ENCODE assay signal across 8 mouse cellular contexts in genomic region chr3:99938611-99939286, GRCm38 (mm10). TPM values are rescaled to one million over a fixed set of nuclear protein-coding genes. Genes with fewer than 3 reads are reported as not detected.
DNase-seq lines count a peak whose midpoint lies in the region; ATAC-seq lines count a peak whose summit lies in the region.

No protein-coding gene starts in this region.

- no peak overlapping the region for H3K4me3 ChIP-seq in liver, embryonic 12.5 days
- H3K4me3 ChIP-seq in embryonic facial prominence, embryonic 11.5 days (ENCODE audit: low read depth, low read length) = no peak overlapping the region
- no peak overlapping the region for H3K4me3 ChIP-seq in hindbrain, embryonic 16.5 days (ENCODE audit: low read length)
- H3K4me3 ChIP-seq in midbrain, embryonic 15.5 days = no peak overlapping the region

- H3K9ac ChIP-seq in liver, embryonic 12.5 days = no peak overlapping the region
- H3K9ac ChIP-seq in embryonic facial prominence, embryonic 11.5 days (replicated peaks; ENCODE audit: low read length) = no peak overlapping the region
- no peak overlapping the region for H3K9ac ChIP-seq in hindbrain, embryonic 16.5 days (ENCODE audit: low read depth, low read length)
- no peak overlapping the region for H3K9ac ChIP-seq in midbrain, embryonic 15.5 days

- H3K36me3 ChIP-seq in liver, embryonic 12.5 days = no peaks in the 10 kb centered on the region
- no peaks in the 10 kb centered on the region for H3K36me3 ChIP-seq in embryonic facial prominence, embryonic 11.5 days (replicated peaks; ENCODE audit: control insufficient read depth, insufficient read depth, low read depth, low read length)
- no peaks in the 10 kb centered on the region for H3K36me3 ChIP-seq in hindbrain, embryonic 16.5 days (ENCODE audit: control insufficient read depth, insufficient read depth, low read length)
- H3K36me3 ChIP-seq in midbrain, embryonic 15.5 days (replicated peaks) = no peaks in the 10 kb centered on the region

- ATAC-seq in liver, embryonic 12.5 days = no peak
- ATAC-seq in embryonic facial prominence, embryonic 11.5 days (replicated peaks; ENCODE audit: insufficient number of reproducible peaks, low FRiP score, low TSS enrichment, low read depth) = no peak
- ATAC-seq in hindbrain, embryonic 16.5 days = peak; percentile 81; the same call in 1 of the 2 replicates
- ATAC-seq in midbrain, embryonic 15.5 days (replicated peaks) = peak; percentile 72

- no peaks in the 10 kb centered on the region for H3K27me3 ChIP-seq in liver, embryonic 12.5 days (replicated peaks)
- H3K27me3 ChIP-seq in embryonic facial prominence, embryonic 11.5 days (ENCODE audit: control insufficient read depth, insufficient read depth, low read length) = no peaks in the 10 kb centered on the region
- H3K27me3 ChIP-seq in hindbrain, embryonic 16.5 days (replicated peaks; ENCODE audit: control insufficient read depth, insufficient read depth, low read length) = no peaks in the 10 kb centered on the region
- H3K27me3 ChIP-seq in midbrain, embryonic 15.5 days (replicated peaks) = no peaks in the 10 kb centered on the region

- WGBS in liver, embryonic 12.5 days (ENCODE audit: insufficient replicate concordance) = 27% methylated on average over 8 of the region's 8 CpGs
- 30% methylated on average over 8 of the region's 8 CpGs for WGBS in embryonic facial prominence, embryonic 11.5 days
- WGBS in hindbrain, embryonic 16.5 days = 29% methylated on average over 8 of the region's 8 CpGs
- 36% methylated on average over 8 of the region's 8 CpGs for WGBS in midbrain, embryonic 15.5 days

- no peak overlapping the region for H3K4me2 ChIP-seq in liver, embryonic 12.5 days
- no peak overlapping the region for H3K4me2 ChIP-seq in embryonic facial prominence, embryonic 11.5 days (ENCODE audit: low read depth, low read length)
- no peak overlapping the region for H3K4me2 ChIP-seq in hindbrain, embryonic 16.5 days (ENCODE audit: low read length)
- H3K4me2 ChIP-seq in midbrain, embryonic 15.5 days = no peak overlapping the region

- no peaks in the 10 kb centered on the region for H3K9me3 ChIP-seq in liver, embryonic 12.5 days (replicated peaks)
- no peaks in the 10 kb centered on the region for H3K9me3 ChIP-seq in embryonic facial prominence, embryonic 11.5 days (replicated peaks; ENCODE audit: control insufficient read depth, low read length)
- H3K9me3 ChIP-seq in hindbrain, embryonic 16.5 days (ENCODE audit: control insufficient read depth, low read length) = no peaks in the 10 kb centered on the region
- H3K9me3 ChIP-seq in midbrain, embryonic 15.5 days = no peaks in the 10 kb centered on the region

- H3K4me1 ChIP-seq in liver, embryonic 12.5 days = no peaks in the 10 kb centered on the region
- no peaks in the 10 kb centered on the region for H3K4me1 ChIP-seq in embryonic facial prominence, embryonic 11.5 days (ENCODE audit: control insufficient read depth, insufficient read depth, low read length)
- no peaks in the 10 kb centered on the region for H3K4me1 ChIP-seq in hindbrain, embryonic 16.5 days (ENCODE audit: control insufficient read depth, insufficient read depth, low read depth, low read length)
- no peaks in the 10 kb centered on the region for H3K4me1 ChIP-seq in midbrain, embryonic 15.5 days

- DNase-seq in liver = peak; percentile 39
- peak; percentile 37 for DNase-seq in adrenal gland, postnatal 25 days
- peak; percentile 91 for DNase-seq in embryonic facial prominence, embryonic 11.5 days (ENCODE audit: low spot score)
- DNase-seq in left cerebral cortex, adult 18-20 months (ENCODE audit: low spot score in 2 of 2) = peak; percentile 68 to 71
- no peak for DNase-seq in T-cell, adult 2 months (ENCODE audit: low spot score)

- no peak overlapping the region for H3K27ac ChIP-seq in liver, embryonic 12.5 days
- H3K27ac ChIP-seq in embryonic facial prominence, embryonic 11.5 days (replicated peaks; ENCODE audit: low read depth, low read length) = no peak overlapping the region
- H3K27ac ChIP-seq in hindbrain, embryonic 16.5 days (ENCODE audit: low read depth, low read length) = no peak overlapping the region
- H3K27ac ChIP-seq in midbrain, embryonic 15.5 days = no peak overlapping the region

RNA-seq across cellular contexts. Expression of gene Spag17, which starts 53.5 kb away (rescaled TPM):
- 0.06 and 0.29 TPM in 2 replicates for polyA plus RNA-seq in liver, embryonic 12.5 days (2016; fragmentation: Nextera tagmentation; extraction: Ambion mirVana)
- not detected in 2 replicates for total RNA-seq in adrenal gland, postnatal 25 days (2021)
- 0.04 and 0.43 TPM in 2 replicates for polyA plus RNA-seq in embryonic facial prominence, embryonic 11.5 days (2014; fragmentation: Nextera tagmentation; extraction: Ambion mirVana)
- 0.75 and 0.81 TPM in 2 replicates for polyA plus RNA-seq in hindbrain, embryonic 16.5 days (2015; fragmentation: Nextera tagmentation; extraction: Ambion mirVana)
- total RNA-seq in left cerebral cortex, adult 18-20 months (2021) = under 1 TPM; 0.05 to 0.14 TPM
- polyA plus RNA-seq in midbrain, embryonic 15.5 days (2015; fragmentation: Nextera tagmentation; extraction: Ambion mirVana) = 0.40 and 0.68 TPM in 2 replicates

Comparison
In these comparisons a context has a peak if more than half of its experiments do, and no peak if none do; other contexts are left out.
1. ATAC-seq: peak in hindbrain, embryonic 16.5 days (single experiment) and midbrain, embryonic 15.5 days (single experiment); none in liver, embryonic 12.5 days (single experiment) and embryonic facial prominence, embryonic 11.5 days (single experiment).